Mouse (Mus musculus) C2C12 (cell line): ENCODE measurements around the gene Sidt1.

Experiments used
- CEBPB ChIP-seq: IDR thresholded peaks from one replicate; pipeline ENCODE4 v1.6.1; 2011; ENCODE audit warnings: low read depth, mild to moderate bottlenecking, control low read depth, moderate library complexity
- CTCF ChIP-seq: IDR thresholded peaks from one replicate; pipeline ENCODE4 v1.5.1; 2011; ENCODE audit not compliant: control insufficient read depth, insufficient read depth, insufficient read length

DNA sequence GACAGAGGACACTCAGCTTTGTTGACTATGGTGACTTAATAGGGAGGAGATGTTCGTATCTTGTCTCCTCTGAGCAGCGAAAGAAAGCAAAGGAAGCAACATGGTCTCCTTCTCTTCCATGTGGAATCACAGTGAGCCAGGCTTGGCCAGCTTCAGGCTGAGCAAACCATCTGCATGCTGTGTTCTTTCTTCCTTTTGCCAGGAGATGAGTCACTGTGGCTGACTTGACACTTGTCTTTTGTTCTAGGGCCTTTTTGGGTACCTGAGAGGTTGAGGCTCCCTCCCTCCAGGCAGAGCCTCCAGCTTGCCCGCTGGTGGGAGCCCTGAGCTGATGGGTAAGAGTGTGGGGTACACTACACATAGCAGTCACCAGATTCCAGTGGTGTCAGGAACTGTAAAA, 95.2 kb downstream of the Sidt1 start:
- TF ChIP-seq CEBPB, result no peak
- no peak for TF ChIP-seq CTCF
